Mouse (Mus musculus): ENCODE measurements at regions not wholly inside any gene's neighbourhood (a gene's known extent, or its start where the extent isn't known, plus 50 kb on each side); places are given as distances from the start of the nearest gene placed in this dataset.

DNA sequence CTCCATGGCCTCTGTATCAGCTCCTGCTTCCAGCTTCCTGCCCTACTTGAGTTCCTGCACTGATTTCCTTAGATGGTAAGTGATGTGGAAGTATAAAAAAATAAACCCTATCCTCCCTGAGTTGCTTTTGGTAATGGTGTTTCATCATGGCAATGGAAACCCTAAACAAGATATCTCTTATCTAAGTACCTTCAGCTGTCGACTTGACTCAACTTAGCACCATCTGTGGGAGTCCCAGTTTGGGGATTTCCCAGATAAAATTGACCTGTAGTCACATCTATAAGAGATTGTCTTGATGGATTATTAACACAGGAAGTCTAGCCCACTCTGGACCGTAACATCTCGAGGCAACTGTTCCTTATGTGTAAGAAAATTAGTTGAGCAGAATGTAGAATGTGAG, 570.2 kb upstream of the Gm10306 start:
- DNase-seq (ENCODE audit: low spot score in 2 of 2), result no peak

DNA sequence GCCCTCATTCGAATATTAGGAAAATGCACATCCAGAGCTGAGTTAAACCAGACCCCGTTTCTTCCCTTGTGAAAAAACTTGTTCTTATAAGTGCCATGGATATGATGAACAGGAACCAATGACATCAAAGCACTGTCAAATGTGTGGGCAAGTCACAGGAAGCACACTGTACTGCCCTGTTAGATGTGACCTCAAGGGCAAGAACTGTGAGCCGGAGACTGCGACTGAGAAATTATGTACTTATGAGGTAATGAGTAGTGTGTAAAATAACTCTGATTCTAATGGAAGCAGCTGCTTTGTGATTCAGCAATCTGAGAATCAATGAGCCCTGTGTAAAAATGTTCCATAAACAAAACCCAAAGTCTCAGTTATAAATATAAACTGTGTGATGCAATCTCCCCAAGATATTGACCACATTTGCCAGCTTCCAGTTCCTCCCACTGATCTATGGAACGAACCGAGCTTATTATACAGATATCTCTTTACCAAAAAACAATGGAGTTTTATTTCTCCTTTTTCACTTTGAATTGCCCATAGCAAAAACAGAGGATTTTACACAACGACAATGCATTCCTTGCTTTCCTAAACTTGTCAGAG, 566.0 kb upstream of the Gm10306 start:
- DNase-seq (ENCODE audit: low spot score in 2 of 2), result no peak

DNA sequence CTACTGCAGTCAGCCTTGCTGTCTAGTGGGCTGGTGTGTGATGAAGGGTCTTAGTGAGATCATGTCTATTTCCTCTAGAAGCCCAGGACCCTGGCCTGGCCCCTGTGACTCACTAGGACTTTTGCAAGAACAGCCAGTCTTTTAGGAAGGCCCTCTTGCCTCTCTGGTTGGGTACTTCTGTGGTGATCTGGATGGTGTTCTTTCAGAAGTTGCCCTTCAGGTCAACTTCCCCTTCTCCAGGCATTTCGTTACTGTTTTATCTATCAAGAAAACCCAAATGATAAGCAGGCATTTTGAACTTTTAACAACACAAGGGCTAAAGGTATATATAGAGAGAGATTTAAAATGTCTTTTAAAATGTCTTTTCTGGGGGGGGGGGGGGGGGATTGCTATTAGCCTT, 550.5 kb upstream of the Gm10306 start:
- no peak for DNase-seq (ENCODE audit: low spot score in 2 of 2)

DNA sequence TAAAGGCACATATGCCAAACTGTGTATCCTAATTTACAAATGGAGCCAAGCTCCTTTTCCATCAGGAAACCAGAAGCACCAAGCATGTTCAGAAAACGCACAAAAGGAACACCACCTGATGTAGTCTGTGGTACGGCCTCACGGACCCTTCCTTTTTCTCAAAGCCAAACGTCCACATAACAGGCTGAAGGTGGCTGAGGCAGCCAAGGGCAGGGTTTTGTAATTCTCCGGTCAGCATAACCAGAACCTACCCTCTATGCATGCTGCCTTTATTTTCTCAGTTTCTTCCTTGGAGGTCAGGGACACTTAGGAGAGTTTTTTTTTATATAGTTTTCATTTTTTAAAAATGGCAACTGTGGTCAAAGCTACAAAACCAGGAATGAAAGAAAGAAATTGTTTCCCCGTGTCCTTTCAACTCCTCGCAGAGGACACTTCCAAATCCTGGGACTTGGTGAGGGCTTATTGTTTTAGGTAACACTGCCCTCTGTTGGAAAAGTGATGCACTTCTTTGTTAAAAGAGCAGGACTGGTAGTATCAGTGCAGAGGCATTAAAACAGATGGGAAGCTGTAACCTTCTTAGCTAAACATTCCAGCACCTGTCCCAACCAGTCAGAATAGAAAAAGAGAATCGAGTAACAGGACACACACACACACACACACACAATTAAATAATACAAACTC, 549.1 kb upstream of the Gm10306 start:
- DNase-seq (ENCODE audit: low spot score in 2 of 2), result no peak

DNA sequence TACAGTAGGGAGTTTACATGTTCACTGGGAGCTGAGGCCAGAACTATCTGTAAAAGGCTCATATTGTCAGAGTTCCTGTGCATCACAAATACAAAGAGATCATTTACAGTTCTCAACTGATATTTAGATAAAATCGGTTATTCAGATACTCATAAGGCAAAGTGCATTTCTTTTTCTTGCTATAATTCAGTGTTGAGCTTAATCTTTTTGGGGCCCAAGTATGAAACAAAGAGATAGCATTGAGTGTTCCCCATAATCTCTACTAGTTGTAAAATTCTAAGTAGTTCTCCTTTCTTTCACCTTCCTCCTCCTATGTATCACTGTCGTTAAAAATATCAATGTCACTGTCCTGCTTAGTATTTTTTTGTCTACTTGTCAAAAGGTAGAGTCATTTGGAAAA, 540.6 kb upstream of the Gm10306 start:
- no peak for DNase-seq (ENCODE audit: low spot score in 2 of 2)

DNA sequence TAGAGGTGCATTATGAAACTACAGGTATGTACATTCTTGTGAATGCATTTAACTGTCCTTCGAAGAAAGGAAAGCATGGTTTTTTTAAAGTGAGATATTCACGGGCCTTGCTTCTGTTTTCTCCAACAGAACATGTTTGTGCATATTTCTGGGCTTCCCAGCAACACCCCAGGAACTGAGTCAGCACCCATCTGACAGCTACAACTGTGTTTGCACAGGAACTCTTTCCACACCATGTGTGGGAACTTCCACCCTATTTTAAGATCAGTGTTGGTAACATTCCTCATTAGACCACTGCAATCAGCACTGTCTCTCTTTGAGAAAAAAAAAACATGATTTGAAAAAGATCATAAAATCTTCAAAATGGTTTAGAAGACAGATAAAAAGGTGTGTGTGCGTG, 538.6 kb upstream of the Gm10306 start:
- no peak for DNase-seq (ENCODE audit: low spot score in 2 of 2)

DNA sequence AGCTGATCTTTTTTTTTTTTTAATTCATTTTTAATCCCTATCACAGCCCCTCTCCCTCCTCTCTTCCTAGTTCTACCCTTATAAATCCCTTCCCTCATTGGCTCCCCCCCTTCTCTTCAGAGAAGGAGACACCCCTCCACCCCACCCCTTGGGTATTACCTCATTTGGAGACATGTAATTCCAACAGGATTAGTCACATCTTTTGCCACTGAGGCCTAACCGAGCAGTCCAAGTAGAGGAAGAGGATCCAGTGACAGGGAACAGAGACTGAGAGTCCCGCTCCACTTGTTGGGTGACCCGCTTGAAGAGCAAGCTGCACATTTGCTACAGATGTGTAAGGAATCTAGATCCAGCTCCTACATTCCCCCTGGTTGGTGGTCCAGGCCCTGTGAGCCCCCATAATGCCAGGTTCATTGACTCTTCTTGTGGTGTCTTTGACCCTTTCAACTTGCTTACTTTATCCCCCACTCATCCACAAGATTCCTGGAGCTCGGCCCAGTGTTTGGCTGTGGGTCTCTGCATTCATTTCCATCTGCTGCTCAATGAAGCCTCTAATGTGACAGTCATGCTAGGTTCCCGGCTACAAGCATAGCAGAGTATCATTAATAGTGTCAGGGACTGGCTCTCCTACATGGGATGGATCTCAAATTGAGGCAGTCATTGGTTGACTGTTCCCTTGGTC, 506.6 kb upstream of the Gm10306 start:
- no peak for DNase-seq (ENCODE audit: low spot score in 2 of 2)

DNA sequence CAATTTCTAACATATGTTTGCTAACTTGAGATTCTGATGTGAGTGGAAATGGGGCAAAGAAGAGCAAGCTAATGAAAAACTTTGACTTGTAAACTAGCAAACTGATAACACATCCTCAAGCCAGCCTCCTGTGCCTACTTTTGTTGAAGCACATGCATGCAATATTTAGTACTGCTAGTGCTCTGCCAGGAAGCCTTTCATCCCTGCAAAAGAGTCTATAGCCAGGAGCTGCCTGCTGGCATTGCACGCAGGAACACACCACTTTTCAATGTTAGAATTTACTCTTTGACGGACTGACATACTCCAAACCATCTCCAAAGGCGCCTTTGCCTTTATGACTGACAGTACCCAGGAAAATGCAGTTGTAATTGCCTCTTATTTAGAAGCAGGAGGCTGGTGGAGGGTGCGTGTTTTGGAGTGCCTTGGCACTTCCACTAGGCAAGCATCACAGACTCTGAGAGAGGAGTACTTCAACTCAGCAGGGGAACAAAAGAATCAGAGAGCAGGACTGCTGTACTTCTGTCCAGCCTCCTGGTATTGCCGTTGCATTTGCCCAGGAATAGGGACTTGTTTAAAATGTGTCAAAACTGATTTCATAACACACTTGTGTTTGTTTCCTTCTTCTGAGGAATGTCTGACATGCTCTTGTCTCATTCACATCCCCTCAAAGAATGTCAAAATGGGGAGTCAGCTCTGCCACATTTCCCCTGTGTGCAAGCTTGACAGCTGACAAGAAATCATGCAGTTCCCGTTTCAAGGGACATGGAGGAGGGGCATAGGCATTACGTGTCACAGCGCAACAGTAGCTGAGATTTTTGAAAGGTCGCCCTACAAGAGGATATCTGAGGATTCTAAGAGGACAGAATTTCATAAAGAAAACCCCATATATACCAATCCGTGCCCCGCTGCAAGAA, 503.8 kb upstream of the Gm10306 start:
- no peak for DNase-seq (ENCODE audit: low spot score in 2 of 2)

DNA sequence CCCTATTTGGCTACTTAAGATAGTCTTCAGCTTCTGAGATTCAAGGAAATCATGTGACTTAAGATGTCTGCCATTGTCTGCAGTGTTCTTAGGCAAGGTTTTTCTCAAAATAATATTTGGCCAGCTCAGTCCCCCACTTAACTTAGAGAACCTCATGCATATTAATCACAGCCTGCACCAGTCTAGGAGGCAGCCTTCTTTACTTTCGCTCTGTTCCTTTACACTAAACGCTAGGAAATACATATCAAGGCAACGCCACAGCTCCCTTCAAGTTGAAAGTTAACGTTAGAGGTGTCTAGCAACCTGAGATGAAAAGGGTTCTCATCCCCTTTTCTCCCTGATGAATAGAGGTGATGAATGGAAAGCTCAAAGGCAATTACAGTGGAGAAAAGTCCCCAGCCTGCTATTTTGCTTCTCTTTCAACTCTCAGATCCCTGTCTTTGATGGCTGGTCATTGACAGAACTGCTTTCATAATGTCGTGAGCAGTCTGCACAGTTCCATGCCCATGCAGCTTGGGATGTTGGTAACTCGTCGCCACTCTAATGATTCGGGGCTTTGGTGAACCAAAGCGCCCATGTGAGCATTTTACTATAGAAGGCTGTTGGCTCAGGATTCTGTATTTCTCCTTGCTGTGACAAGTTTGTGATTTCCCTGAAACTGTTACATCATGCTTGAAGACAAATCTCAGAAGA, 483.0 kb upstream of the Gm10306 start:
- no peak for DNase-seq (ENCODE audit: low spot score in 2 of 2)

DNA sequence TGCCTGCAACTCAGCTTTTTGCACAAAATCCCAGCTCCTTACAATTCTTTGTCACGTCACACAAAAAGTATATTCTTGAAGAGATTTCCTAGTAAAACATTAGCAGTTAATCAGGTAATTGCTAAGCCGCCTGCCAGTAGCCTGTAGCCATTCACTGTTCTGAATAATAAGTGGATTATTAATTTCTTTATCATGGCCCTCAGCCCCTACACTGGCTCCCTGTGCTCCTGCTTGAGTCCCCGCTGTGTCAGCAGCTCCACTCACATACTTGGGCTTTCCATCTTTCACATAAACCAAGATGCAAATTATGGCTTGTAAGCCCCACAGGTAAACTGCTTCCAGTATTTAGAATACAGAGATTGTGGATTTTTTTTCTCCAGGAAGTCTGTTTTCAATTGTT, 473.5 kb upstream of the Gm10306 start:
- DNase-seq (ENCODE audit: low spot score in 2 of 2), result no peak

DNA sequence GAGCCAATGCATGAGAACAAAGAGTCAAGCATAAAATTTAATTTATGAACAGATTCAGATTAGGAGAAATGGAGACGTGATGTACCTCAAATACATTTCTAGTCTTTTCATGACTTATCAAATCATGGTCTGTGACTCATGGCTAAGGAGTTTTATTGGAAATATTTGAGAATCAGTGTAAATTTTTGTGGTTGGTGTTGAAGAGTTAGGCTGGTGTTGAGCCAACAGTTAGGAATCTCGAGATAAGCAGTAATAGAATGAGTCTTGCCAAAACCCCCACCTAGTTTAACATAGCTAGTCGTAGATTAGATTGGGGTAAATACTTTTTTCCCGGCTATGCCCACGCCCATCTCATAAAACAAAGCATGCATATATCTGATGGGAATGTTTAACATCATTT, 462.0 kb upstream of the Gm10306 start:
- DNase-seq (ENCODE audit: low spot score in 2 of 2), result peak in 1 of 2 experiments; percentile 9

DNA sequence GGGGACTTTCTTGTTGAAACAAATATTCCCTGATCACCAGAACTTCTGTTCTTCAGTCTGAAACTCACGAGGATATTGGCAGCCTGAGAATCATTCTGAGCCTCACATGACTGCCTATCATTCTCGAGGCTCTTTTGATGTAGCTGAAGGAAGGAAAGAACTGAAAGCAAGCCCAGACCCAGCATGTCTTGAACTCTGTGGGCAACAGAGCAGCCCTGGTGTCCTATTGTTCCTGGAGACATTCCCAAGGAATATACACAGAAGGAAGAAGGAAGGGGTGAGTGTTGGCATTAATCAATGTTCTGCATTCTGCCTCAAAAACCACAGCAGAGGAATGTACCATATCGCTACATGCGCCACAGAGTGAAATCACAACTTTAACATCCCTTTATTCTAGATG, 449.4 kb upstream of the Gm10306 start:
- no peak for DNase-seq (ENCODE audit: low spot score in 2 of 2)

DNA sequence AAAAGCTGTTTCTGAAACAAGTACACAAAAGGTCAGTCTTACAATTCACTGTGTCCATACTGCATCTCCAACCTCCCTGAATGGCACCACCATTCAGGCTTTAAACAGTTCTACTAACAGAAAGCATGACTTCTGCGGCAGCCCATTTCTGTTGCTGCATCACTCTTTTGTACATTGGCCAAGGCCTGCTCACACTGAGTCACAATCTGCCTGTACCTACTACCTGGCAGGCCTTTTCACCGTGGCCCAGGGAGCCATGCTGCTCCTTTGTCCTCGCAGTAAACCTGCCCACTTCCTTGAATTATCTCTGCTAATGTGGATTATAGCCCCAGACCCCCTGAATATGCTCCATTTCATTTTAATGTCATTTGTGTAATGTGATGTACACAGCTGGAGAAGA, 439.5 kb upstream of the Gm10306 start:
- no peak for DNase-seq (ENCODE audit: low spot score in 2 of 2)

DNA sequence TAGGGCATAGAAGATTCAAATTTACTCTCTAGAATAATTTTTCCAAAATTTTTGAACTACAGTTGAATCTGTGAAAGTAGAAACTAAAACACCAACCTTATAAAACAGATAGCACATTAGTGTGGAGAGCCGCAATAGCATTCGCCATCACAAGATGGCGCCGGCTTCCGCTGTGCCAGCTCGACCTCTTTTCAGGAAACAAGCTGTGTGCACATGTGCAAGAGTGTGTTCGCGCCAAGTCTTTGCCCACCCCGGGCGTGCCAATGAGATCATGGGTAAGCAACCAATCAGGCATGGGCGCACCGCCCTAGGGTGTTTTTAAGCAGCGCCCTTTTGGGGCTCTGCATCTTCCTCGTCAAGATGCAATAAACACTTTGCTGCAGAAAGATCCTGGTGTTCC, 432.2 kb upstream of the Gm10306 start:
- no peak for DNase-seq (ENCODE audit: low spot score in 2 of 2)

DNA sequence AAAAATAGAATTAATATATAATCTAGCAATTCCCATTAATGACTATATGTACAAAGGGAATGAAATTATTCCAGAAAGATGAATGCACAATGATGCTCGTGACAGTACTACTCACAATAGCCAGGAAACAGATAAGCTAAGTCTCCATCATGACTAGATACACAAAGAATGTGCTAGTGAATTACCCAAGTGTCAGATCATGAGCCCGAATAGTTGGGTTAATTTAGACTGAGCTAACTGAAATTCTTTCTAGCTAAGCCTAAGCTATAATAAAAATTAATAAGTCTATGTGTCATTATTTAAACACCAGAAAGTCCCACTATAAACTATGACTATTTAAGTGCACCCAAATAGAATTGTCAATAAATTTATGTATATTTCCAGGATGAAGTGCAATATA, 418.4 kb upstream of the Gm10306 start:
- DNase-seq (ENCODE audit: low spot score in 2 of 2), result no peak

DNA sequence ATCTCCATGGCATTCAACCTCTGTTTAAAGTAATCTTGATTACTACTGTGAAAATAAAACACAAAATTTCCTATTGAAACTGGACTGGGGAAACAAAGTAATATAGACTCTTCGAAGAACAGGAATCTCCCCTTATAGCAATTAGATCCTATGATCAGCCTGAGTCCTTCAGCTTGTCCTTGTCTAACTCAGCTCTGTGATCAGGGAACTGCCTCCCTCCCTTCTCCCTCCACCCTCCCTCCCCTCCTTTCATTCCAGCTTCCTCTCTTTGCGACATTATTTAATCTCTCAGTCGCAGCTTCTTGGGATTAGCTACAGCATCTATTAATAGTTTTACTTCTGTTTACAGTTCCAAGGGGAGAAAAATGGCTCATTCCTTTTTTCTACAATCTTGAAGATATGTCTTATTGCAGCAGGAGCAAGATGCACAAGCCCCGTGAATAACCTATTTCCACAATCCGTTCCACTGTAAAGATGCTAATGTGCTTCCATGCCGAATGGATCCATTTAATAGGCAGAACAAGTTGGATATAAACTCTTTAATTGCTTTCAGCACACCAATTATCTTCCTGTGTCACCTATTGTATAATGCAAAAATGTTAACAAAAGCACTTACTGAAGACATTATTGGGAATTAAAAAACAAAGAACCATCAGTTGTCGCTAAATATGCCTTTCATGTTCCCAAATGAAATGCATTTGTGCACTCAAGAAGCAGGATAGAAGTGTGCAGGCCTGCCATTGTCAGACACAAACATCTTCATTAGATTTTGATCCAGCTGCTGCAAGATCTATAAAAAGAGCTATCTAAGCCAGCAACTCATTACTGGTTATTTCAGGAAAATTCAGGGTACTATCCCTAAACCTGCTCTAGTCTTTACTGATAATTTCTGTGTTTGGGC, 411.2 kb upstream of the Gm10306 start:
- DNase-seq (ENCODE audit: low spot score in 2 of 2), result no peak

DNA sequence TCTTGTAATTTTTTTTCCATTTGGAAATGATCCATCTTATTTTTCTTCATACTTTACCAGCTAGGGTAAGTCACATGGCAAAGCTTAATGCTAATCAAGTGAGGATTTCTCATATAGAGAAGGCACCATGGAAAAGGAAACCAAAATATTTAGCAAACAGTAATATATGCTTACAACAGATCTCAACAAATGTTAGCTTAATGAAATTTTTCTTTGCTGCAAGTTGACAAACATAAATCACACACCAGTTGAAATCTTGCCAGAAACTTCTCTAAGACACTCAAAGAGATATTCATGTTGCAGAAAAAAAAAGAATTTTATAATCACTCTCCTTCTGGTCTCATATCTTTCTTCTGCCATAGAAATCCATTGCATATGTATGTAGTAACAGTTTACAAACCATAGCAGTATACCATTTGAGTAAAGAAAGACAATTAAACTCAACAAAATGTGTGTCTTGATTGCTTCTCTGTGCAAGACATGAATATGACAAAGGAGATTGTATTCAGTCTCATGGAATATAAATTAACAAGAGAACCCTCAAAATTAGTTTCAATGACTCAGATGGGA, 408.3 kb upstream of the Gm10306 start:
- no peak for DNase-seq (ENCODE audit: low spot score in 2 of 2)

DNA sequence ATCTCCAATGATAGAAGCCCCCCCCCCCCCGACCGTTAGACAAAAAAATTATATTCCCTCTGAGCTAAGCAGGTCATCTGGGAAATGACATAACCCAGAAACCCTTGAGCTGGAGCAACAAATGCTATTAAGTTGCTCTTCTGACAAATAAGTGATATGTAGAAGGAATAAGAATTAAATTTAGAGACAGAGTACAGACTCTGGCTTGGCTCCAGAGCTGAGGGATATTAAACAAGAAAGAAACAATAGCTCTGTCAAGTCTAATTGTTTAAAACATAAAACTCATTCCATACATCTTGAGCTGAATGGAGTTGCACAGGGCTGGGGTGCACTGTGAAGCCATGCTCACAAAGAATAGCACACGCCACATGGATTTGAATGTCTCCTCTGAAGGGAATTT, 407.3 kb upstream of the Gm10306 start:
- DNase-seq (ENCODE audit: low spot score in 2 of 2), result no peak

DNA sequence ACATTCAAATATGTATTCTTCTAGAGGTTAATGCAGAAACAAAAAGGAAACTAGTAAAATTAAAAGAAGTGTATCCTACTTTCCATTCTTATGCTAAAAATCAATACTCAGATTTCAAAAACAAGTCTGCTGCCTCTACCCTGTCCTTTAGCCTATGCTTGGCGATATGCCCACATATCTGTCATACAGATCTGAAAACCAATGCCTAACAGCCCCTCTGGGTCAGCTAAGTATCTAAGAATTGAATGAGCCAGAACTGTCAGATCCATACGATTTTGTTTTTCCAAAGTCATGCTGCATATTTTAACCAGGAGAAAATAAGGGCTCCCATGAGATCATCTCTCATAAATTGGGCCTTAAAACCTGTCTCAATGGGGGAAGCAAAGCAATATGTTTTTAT, 395.7 kb upstream of the Gm10306 start:
- no peak for DNase-seq (ENCODE audit: low spot score in 2 of 2)

DNA sequence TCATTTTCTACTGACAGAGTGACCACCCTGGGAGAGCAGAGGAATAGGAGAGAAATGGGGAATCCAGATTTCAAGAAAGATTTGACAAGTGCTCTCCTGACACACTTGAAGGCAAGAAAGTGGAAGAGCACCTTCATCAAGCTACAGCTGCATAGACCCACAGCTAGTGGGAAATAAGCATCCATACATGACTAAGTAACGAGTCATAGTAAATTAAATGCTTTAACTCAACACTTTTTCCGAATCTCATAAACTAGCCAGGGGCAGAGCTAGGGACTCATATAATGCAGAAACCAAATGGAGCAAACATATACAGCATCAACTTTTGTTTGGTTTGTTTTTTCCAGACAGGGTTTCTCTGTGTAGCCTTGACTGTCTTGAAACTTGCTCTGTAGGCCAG, 383.2 kb upstream of the Gm10306 start:
- no peak for DNase-seq (ENCODE audit: low spot score in 2 of 2)
